Mouse (Mus musculus): ENCODE measurements around the gene Ankrd11. TPM values are rescaled to one million over a fixed set of nuclear protein-coding genes. Genes with fewer than 3 reads are reported as not detected.

The Ankrd11 gene
- polyA plus RNA-seq, 1 experiment = 41.9 TPM

DNA sequence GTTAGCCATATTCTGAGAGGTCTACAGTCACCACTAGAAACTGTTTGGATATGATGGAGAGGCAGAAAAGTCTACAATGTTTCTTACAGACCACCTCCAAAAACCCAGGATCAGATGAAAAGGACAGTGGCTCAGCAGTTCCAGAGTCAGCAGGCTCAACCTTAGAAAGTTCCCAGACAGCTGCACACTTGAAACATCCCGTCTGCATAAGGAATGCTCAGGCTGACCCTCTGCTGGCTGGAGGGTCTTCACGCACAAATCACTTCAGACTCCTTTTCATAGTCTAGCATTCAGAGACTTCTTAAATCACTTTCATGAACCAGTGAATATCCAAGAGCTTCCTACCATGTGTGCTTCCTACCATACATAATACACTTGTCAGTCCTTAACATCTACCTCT, 49.8 kb downstream of the Ankrd11 start:
- Histone ChIP-seq H3K4me3 (ENCODE audit: control insufficient read depth, low read depth, low read length) (no peak overlapping the region), H3K36me3 (ENCODE audit: control insufficient read depth, insufficient read depth, low read length) (no peaks in the 10 kb centered on the region), H3K4me1 (ENCODE audit: control insufficient read depth, insufficient read depth, low read length) (no peaks in the 10 kb centered on the region; the same call in 1 of the 2 replicates), H3K27me3 (ENCODE audit: control insufficient read depth, insufficient read depth, low read length) (no peaks in the 10 kb centered on the region), H3K27ac (ENCODE audit: control insufficient read depth, insufficient read depth, low read depth, low read length) (no peak overlapping the region)
- TF ChIP-seq CTCF (IDR thresholded peaks at IDR 0.05; ENCODE audit: control insufficient read depth, insufficient read depth, insufficient replicate concordance, low read depth, low read length) (no peak), POLR2A (IDR thresholded peaks at IDR 0.05; ENCODE audit: control insufficient read depth, low read depth, low read length) (no peak)

DNA sequence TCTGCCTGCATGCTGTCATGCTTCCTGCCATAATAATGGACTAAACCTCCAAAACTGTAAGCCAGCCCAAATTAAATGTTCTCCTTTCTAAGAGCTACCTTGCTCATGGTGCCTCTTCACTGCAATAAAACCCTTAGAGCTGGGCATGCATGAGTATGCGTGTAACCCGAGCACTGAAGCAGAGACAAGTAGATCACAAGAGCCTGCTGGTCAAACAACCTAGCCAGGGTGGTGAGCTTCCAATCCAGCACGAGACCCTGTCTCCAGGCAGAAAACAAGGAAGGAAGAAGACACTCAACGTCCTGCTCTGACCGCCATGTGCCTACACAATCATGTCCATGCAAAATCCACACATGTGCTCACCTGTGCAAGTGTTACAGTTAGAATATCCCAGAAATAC, 50.7 kb downstream of the Ankrd11 start:
- H3K27me3 ChIP-seq (ENCODE audit: control insufficient read depth, insufficient read depth, low read length) = no peaks in the 10 kb centered on the region
- no peak overlapping the region for H3K4me3 ChIP-seq (ENCODE audit: control insufficient read depth, low read depth, low read length)
- H3K36me3 ChIP-seq (ENCODE audit: control insufficient read depth, insufficient read depth, low read length) = no peaks in the 10 kb centered on the region
- H3K4me1 ChIP-seq (ENCODE audit: control insufficient read depth, insufficient read depth, low read length) = no peaks in the 10 kb centered on the region; the same call in 1 of the 2 replicates
- no peak for TF ChIP-seq CTCF (IDR thresholded peaks at IDR 0.05; ENCODE audit: control insufficient read depth, insufficient read depth, insufficient replicate concordance, low read depth, low read length)
- no peak for TF ChIP-seq POLR2A (IDR thresholded peaks at IDR 0.05; ENCODE audit: control insufficient read depth, low read depth, low read length)
- H3K27ac ChIP-seq (ENCODE audit: control insufficient read depth, insufficient read depth, low read depth, low read length) = no peak overlapping the region

DNA sequence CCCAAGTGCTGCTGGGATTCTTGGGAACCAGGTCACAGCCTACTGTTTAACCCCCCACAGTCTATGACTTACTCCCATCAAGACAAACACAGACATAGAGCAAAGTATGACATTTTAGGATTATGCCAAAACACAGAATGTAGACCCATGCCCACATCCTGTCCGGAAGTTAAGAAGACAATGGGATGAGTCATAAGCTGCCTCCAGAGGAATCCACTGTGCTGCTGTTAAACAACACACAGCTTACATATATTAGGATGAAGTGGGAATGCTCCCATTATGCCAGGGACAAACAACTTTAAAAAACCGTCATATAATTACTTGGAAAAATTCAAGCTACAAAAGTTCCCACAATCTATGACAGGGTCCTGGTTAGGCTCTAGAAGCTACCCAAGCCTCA, 52.1 kb downstream of the Ankrd11 start:
- no peaks in the 10 kb centered on the region; the same call in 1 of the 2 replicates for H3K4me1 ChIP-seq (ENCODE audit: control insufficient read depth, insufficient read depth, low read length)
- no peaks in the 10 kb centered on the region for H3K27me3 ChIP-seq (ENCODE audit: control insufficient read depth, insufficient read depth, low read length)
- H3K4me3 ChIP-seq (ENCODE audit: control insufficient read depth, low read depth, low read length) = no peak overlapping the region
- H3K36me3 ChIP-seq (ENCODE audit: control insufficient read depth, insufficient read depth, low read length) = no peaks in the 10 kb centered on the region
- H3K27ac ChIP-seq (ENCODE audit: control insufficient read depth, insufficient read depth, low read depth, low read length) = no peak overlapping the region
- TF ChIP-seq POLR2A (IDR thresholded peaks at IDR 0.05; ENCODE audit: control insufficient read depth, low read depth, low read length) (no peak), CTCF (IDR thresholded peaks at IDR 0.05; ENCODE audit: control insufficient read depth, insufficient read depth, insufficient replicate concordance, low read depth, low read length) (no peak)

DNA sequence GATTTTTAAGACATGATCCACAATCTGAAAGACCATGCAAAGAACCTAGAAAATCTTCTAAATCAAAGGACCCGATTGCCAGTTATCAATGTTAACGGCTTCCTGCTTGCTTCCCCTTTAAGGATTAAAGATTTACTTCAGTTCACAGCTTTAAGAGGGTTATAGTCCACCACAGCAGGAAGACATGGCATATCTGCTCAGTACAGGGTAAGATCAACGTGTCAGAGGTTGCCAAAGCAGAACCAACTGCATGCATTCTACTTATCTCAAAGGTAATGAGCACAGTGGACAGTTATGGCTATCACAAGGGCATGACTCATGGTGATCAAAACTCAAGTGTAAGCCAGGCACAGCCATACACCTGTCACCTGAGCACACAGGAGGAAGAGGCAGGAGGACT, 53.1 kb downstream of the Ankrd11 start:
- no peaks in the 10 kb centered on the region for H3K27me3 ChIP-seq (ENCODE audit: control insufficient read depth, insufficient read depth, low read length)
- H3K4me1 ChIP-seq (ENCODE audit: control insufficient read depth, insufficient read depth, low read length) = no peaks in the 10 kb centered on the region; the same call in 1 of the 2 replicates
- H3K36me3 ChIP-seq (ENCODE audit: control insufficient read depth, insufficient read depth, low read length) = no peaks in the 10 kb centered on the region
- H3K4me3 ChIP-seq (ENCODE audit: control insufficient read depth, low read depth, low read length) = no peak overlapping the region
- H3K27ac ChIP-seq (ENCODE audit: control insufficient read depth, insufficient read depth, low read depth, low read length) = no peak overlapping the region
- TF ChIP-seq CTCF (IDR thresholded peaks at IDR 0.05; ENCODE audit: control insufficient read depth, insufficient read depth, insufficient replicate concordance, low read depth, low read length) = no peak
- TF ChIP-seq POLR2A (IDR thresholded peaks at IDR 0.05; ENCODE audit: control insufficient read depth, low read depth, low read length) = no peak

DNA sequence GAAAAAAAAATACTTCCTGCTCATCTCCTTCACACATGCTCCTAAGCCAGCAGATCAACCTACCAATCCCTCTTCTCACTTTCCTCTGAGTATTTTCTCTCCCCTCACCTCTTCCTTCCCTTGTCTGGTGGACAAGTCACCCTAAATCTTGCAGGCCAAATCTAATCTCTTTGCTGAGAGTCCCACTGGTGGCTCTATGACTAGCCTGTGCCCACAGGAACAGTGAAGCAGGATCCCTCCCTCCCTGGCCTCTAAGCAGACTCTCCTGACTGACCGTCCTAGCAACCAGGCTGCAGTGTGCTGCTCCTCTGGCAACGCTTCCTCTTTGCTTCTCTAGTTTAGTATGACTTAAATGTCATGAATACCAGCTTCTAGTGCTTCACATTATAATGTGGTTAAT, 54.8 kb downstream of the Ankrd11 start:
- Histone ChIP-seq H3K4me1 (ENCODE audit: control insufficient read depth, insufficient read depth, low read length) (no peaks in the 10 kb centered on the region; the same call in 1 of the 2 replicates), H3K36me3 (ENCODE audit: control insufficient read depth, insufficient read depth, low read length) (no peaks in the 10 kb centered on the region), H3K27me3 (ENCODE audit: control insufficient read depth, insufficient read depth, low read length) (no peaks in the 10 kb centered on the region), H3K27ac (ENCODE audit: control insufficient read depth, insufficient read depth, low read depth, low read length) (no peak overlapping the region), H3K4me3 (ENCODE audit: control insufficient read depth, low read depth, low read length) (no peak overlapping the region)
- no peak for TF ChIP-seq POLR2A (IDR thresholded peaks at IDR 0.05; ENCODE audit: control insufficient read depth, low read depth, low read length)
- TF ChIP-seq CTCF (IDR thresholded peaks at IDR 0.05; ENCODE audit: control insufficient read depth, insufficient read depth, insufficient replicate concordance, low read depth, low read length) = no peak

DNA sequence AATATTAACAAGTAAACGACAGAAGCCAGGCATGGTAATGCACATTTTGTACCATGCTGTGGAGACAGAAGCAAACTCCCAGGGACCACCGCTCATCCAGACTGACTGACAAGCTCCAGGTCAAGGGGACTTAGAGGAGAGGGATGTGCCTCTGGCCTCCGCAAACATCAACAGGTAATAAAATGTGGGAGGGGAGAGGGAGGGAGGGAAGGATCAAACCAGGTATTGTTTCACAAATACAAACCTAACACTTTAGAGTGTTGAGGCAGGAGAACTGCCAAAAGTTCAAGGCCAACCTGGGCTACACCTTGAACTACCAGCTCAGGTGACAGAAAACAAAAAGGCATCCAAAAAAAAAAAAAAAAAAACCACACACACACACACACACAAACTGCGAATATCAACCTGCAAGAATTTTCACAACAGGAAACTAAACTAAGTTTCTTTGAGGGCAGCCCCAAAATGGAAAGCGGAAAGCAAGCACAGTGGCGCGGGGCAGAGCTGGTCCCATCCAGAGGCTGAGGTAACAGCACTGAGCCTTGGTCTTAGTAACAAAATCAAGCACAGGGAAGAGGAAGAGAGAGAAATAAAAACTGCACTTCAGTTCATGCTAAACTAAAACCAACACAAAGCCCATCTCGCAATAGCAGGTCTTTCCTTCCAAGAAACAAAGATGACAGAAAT, 55.4 kb downstream of the Ankrd11 start:
- no peak overlapping the region for H3K27ac ChIP-seq (ENCODE audit: control insufficient read depth, insufficient read depth, low read depth, low read length)
- no peak overlapping the region for H3K4me3 ChIP-seq (ENCODE audit: control insufficient read depth, low read depth, low read length)
- H3K4me1 ChIP-seq (ENCODE audit: control insufficient read depth, insufficient read depth, low read length) = no peaks in the 10 kb centered on the region; the same call in none of the 2 replicates
- H3K36me3 ChIP-seq (ENCODE audit: control insufficient read depth, insufficient read depth, low read length) = no peaks in the 10 kb centered on the region
- no peaks in the 10 kb centered on the region for H3K27me3 ChIP-seq (ENCODE audit: control insufficient read depth, insufficient read depth, low read length)
- TF ChIP-seq CTCF (IDR thresholded peaks at IDR 0.05; ENCODE audit: control insufficient read depth, insufficient read depth, insufficient replicate concordance, low read depth, low read length) (no peak), POLR2A (IDR thresholded peaks at IDR 0.05; ENCODE audit: control insufficient read depth, low read depth, low read length) (no peak)

DNA sequence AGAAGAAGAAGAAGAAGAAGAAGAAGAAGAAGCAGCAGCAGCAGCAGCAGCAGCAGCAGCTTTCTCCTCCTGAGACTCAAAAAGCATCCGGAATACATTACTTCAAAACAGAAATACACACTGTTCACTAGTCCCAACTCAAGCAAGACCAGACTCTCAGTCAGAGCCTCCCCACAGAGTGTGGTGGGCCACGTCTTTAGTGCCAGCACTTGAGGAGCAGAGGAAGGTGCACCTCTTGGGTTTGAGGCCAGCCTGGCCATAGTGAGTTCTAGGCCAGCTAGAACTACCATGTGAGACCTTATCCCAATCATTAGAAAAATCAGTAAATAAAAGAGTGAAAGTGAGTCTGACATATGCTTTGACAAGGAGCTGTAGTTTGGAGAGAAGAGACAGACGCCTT, 57.9 kb downstream of the Ankrd11 start:
- no peak for TF ChIP-seq POLR2A (IDR thresholded peaks at IDR 0.05; ENCODE audit: control insufficient read depth, low read depth, low read length)
- no peak for TF ChIP-seq CTCF (IDR thresholded peaks at IDR 0.05; ENCODE audit: control insufficient read depth, insufficient read depth, insufficient replicate concordance, low read depth, low read length)
- no peaks in the 10 kb centered on the region for H3K36me3 ChIP-seq (ENCODE audit: control insufficient read depth, insufficient read depth, low read length)
- no peak overlapping the region for H3K4me3 ChIP-seq (ENCODE audit: control insufficient read depth, low read depth, low read length)

More for the DNA sequence above, 57.9 kb downstream of the Ankrd11 start:
- Histone ChIP-seq H3K27me3 (ENCODE audit: control insufficient read depth, insufficient read depth, low read length) (no peaks in the 10 kb centered on the region), H3K4me1 (ENCODE audit: control insufficient read depth, insufficient read depth, low read length) (no peaks in the 10 kb centered on the region; the same call in 1 of the 2 replicates), H3K27ac (ENCODE audit: control insufficient read depth, insufficient read depth, low read depth, low read length) (no peak overlapping the region)
